Mouse (Mus musculus): ENCODE results near the gene BC016579.

- no peak for TF ChIP-seq CTCF (IDR thresholded peaks at IDR 0.05)
- TF ChIP-seq EP300 (IDR thresholded peaks at IDR 0.05), result no peak
Measured at GRCm38 (mm10) chr16:45693558-45693957, 39.7 kb upstream of the BC016579 start, which contains the start of gene Tmprss7.
